ENCODE assay signal across 10 mouse cellular contexts in the genomic region with DNA sequence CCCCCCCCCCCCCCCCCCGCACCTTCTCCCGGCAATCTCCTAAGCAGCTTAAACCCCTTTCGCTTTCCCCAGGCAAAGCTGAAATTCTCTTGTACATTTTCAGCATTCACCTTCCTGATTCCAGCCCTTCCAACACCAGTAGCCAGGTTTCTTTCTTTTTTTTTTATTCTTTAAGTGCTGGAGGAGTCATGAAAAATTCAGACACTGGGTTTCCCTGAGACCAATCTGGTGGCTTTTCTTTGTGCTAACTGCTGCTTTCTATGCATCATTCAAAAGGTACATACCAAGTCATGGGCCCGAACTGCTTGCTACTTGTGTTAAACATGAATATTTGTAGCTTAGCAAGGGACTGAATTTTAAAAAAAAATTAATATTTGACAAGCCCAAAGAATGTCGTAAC.
DNase-seq lines count a peak whose midpoint lies in the region; ATAC-seq and TF ChIP-seq lines count a peak whose summit lies in the region.
"Had no signal": no experiment of that assay in that cellular context is flagged by ENCODE, and none has a peak within 500 bp of the region (broad histone marks: within the 10 kb centered on the region; RNA-seq: fewer than 3 reads in every experiment).

No protein-coding gene starts in this region.

- TF ChIP-seq POLR2A in limb, embryonic 14.5 days (IDR thresholded peaks at IDR 0.05; ENCODE audit: borderline replicate concordance, extremely low read depth, insufficient read depth, insufficient read length): no peak

- no peaks in the 10 kb centered on the region for H3K9me3 ChIP-seq in kidney, embryonic 15.5 days (replicated peaks)
- no peaks in the 10 kb centered on the region for H3K9me3 ChIP-seq in embryonic facial prominence, embryonic 11.5 days (replicated peaks; ENCODE audit: control insufficient read depth, low read length)
- H3K9me3 ChIP-seq in forebrain, embryonic 15.5 days: no peaks in the 10 kb centered on the region
- H3K9me3 ChIP-seq in limb, embryonic 14.5 days (ENCODE audit: control insufficient read depth, low read length): no peaks in the 10 kb centered on the region

- DNase-seq in kidney, postnatal 25 days: no peak
- DNase-seq in embryonic facial prominence, embryonic 11.5 days (ENCODE audit: low spot score): peak; percentile 14
- DNase-seq in limb, embryonic 14.5 days (ENCODE audit: low spot score): no peak
- DNase-seq in frontal cortex, postnatal 25 days (ENCODE audit: low spot score in 2 of 2): no peak
- no peak for DNase-seq in cerebellum, adult 9-10 months
- DNase-seq: thymus, postnatal 4 days had no signal

- H3K4me2 ChIP-seq in kidney, embryonic 15.5 days: peak overlapping the region; percentile 51
- H3K4me2 ChIP-seq in embryonic facial prominence, embryonic 11.5 days (ENCODE audit: low read depth, low read length): 0 out of 2 replicates have a peak overlapping the region, but pooled peaks have one; percentile 3
- H3K4me2 ChIP-seq in forebrain, embryonic 15.5 days (replicated peaks): peak overlapping the region; percentile 34
- H3K4me2 ChIP-seq in limb, embryonic 14.5 days (replicated peaks; ENCODE audit: low read depth, low read length, severe bottlenecking): peak overlapping the region; percentile 41

- no peaks in the 10 kb centered on the region for H3K36me3 ChIP-seq in kidney, embryonic 15.5 days
- no peaks in the 10 kb centered on the region for H3K36me3 ChIP-seq in embryonic facial prominence, embryonic 11.5 days (replicated peaks; ENCODE audit: control insufficient read depth, insufficient read depth, low read depth, low read length)
- no peaks in the 10 kb centered on the region for H3K36me3 ChIP-seq in forebrain, embryonic 15.5 days
- H3K36me3 ChIP-seq in limb, embryonic 14.5 days (ENCODE audit: control insufficient read depth, insufficient read depth, low read length): no peaks in the 10 kb centered on the region

- no peaks in the 10 kb centered on the region for H3K27me3 ChIP-seq in kidney, embryonic 15.5 days
- H3K27me3 ChIP-seq in embryonic facial prominence, embryonic 11.5 days (ENCODE audit: control insufficient read depth, insufficient read depth, low read length): no peaks in the 10 kb centered on the region
- peaks cover 4% of the 10 kb centered on the region; the same call in 1 of the 2 replicates for H3K27me3 ChIP-seq in forebrain, embryonic 15.5 days
- H3K27me3 ChIP-seq in limb, embryonic 14.5 days (ENCODE audit: control insufficient read depth, insufficient read depth, low read length): no peaks in the 10 kb centered on the region

- 71% methylated on average over 5 of the region's 5 CpGs for WGBS in kidney, embryonic 15.5 days
- WGBS in embryonic facial prominence, embryonic 11.5 days: 59% methylated on average over 5 of the region's 5 CpGs
- WGBS in forebrain, embryonic 15.5 days: 32% methylated on average over 4 of the region's 5 CpGs
- 63% methylated on average over 5 of the region's 5 CpGs for WGBS in limb, embryonic 14.5 days

- no peak overlapping the region for H3K9ac ChIP-seq in kidney, embryonic 15.5 days
- H3K9ac ChIP-seq in embryonic facial prominence, embryonic 11.5 days (replicated peaks; ENCODE audit: low read length): no peak overlapping the region
- H3K9ac ChIP-seq in forebrain, embryonic 15.5 days (replicated peaks): no peak overlapping the region
- 0 out of 2 replicates have a peak overlapping the region, but pooled peaks have one; percentile 25 for H3K9ac ChIP-seq in limb, embryonic 14.5 days (ENCODE audit: low read depth, low read length, severe bottlenecking)

- no peak overlapping the region for H3K27ac ChIP-seq in kidney, embryonic 15.5 days
- no peak overlapping the region for H3K27ac ChIP-seq in embryonic facial prominence, embryonic 11.5 days (replicated peaks; ENCODE audit: low read depth, low read length)
- H3K27ac ChIP-seq in forebrain, embryonic 15.5 days (replicated peaks): no peak overlapping the region
- no peak overlapping the region for H3K27ac ChIP-seq in limb, embryonic 14.5 days (replicated peaks; ENCODE audit: low read depth, low read length)
- H3K27ac ChIP-seq: left cerebral cortex, adult 2 months had no signal

- ATAC-seq in kidney, embryonic 15.5 days (replicated peaks; ENCODE audit: low FRiP score): no peak
- no peak for ATAC-seq in embryonic facial prominence, embryonic 11.5 days (replicated peaks; ENCODE audit: insufficient number of reproducible peaks, low FRiP score, low TSS enrichment, low read depth)
- no peak for ATAC-seq in forebrain, embryonic 15.5 days (replicated peaks)
- no peak for ATAC-seq in limb, embryonic 14.5 days (ENCODE audit: low FRiP score, low read depth)
- no peak for ATAC-seq in megakaryocyte-erythroid progenitor cell, adult 5-6 weeks (replicated peaks; ENCODE audit: low FRiP score, low TSS enrichment, poor library complexity, severe bottlenecking)

- peaks cover 5% of the 10 kb centered on the region; the same call in 1 of the 2 replicates for H3K4me1 ChIP-seq in kidney, embryonic 15.5 days
- H3K4me1 ChIP-seq in embryonic facial prominence, embryonic 11.5 days (ENCODE audit: control insufficient read depth, insufficient read depth, low read length): no peaks in the 10 kb centered on the region
- H3K4me1 ChIP-seq in forebrain, embryonic 15.5 days: peaks cover 11% of the 10 kb centered on the region; the same call in 1 of the 2 replicates
- H3K4me1 ChIP-seq in limb, embryonic 14.5 days (ENCODE audit: control insufficient read depth, insufficient read depth, low read length): 0 out of 2 replicates have a peak, but pooled peaks cover 4% of the 10 kb centered on the region

- H3K4me3 ChIP-seq in kidney, embryonic 15.5 days (replicated peaks): peak overlapping the region; percentile 21
- H3K4me3 ChIP-seq in embryonic facial prominence, embryonic 11.5 days (ENCODE audit: low read depth, low read length): no peak overlapping the region
- peak overlapping the region; percentile 13 for H3K4me3 ChIP-seq in forebrain, embryonic 15.5 days
- H3K4me3 ChIP-seq in limb, embryonic 14.5 days (replicated peaks; ENCODE audit: low read length): peak overlapping the region; percentile 20; the same call in 1 of the 2 replicates
- H3K4me3 ChIP-seq: left cerebral cortex, adult 2 months had no signal
